Mouse (Mus musculus): Measurements from ENCODE around the gene AV320801. TPM values are rescaled to one million over a fixed set of nuclear protein-coding genes. Genes with fewer than 3 reads are reported as not detected.
"Not testable (repeated sequence)": the region's sequence is repeated elsewhere in the genome, so short reads cannot be mapped to it uniquely, and the experiment has no call there.

Gene AV320801
- polyA plus RNA-seq (2011; ENCODE audit: insufficient read length, low read depth, missing spikeins), result not detected in 2 replicates

DNA sequence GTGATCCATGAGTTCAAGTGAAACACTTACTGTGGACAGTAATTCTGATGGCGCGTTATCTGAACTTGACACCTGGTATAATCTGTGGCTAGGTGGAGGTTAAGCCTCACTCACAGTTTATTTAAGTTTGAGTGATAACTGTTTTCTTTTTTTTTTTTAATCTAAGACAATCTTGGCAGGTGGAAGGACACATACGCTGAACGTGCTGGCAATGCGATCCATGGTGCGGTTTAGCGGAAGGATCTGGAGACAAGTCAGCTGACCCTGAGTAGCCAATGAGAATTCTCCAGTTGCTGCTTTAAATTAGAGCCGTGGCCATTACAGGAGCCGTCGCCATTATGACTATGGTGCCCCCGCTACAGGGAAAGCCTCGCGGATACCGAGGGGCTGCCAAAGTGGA, at the start of gene AV320801:
AV320801 (plus strand) TSS at position 301 of the 400 bp plus-strand sequence.
- not testable (repeated sequence) for H3K27ac ChIP-seq (ENCODE audit: insufficient read depth, low read length); H3K4me1 ChIP-seq (ENCODE audit: control insufficient read depth, insufficient read depth, low read length); H3K4me3 ChIP-seq (ENCODE audit: insufficient read depth, low read length)

DNA sequence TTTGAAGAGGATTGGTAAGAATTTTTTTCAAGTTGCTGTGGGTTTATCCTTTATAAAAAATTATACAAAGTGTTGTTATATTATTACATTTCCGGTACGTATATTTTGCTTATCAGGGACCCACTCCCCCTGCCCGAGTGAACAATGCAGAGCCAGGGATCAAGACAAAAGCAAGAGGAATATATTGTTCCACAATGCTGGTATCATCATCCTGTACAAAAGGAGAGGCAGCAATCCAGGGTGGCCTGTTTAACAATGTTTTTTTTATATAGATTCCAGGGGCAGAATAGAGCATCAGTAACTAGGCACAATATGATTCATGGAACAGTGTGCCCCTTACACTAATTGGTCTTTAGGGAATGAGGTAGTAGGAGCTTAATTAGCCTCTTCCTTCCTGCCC, 30.2 kb upstream of the AV320801 start:
- H3K27ac ChIP-seq (ENCODE audit: insufficient read depth, low read length); H3K4me1 ChIP-seq (ENCODE audit: control insufficient read depth, insufficient read depth, low read length); H3K4me3 ChIP-seq (ENCODE audit: insufficient read depth, low read length): not testable (repeated sequence)

DNA sequence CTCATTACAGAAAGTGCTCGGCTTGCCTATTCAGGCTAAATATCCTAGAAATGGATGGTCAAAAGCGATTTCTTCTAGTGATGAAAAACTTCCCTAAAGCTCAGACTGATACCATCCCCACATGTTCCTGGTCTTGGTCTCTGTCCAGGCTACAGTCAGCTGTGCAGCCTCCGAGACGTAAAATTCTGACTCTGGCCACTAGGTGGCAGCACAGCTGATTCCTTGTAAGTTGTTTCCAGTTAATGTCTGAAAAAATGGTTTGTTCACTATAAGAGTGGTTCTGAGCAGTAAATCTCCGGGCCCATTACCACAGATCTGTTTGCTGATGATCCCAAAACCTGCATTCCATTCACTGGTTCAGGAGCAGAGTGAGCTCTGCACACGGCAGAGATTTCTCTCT, 12.5 kb upstream of the AV320801 start:
- not testable (repeated sequence) for H3K27ac ChIP-seq (ENCODE audit: insufficient read depth, low read length); H3K4me3 ChIP-seq (ENCODE audit: insufficient read depth, low read length); H3K4me1 ChIP-seq (ENCODE audit: control insufficient read depth, insufficient read depth, low read length)

DNA sequence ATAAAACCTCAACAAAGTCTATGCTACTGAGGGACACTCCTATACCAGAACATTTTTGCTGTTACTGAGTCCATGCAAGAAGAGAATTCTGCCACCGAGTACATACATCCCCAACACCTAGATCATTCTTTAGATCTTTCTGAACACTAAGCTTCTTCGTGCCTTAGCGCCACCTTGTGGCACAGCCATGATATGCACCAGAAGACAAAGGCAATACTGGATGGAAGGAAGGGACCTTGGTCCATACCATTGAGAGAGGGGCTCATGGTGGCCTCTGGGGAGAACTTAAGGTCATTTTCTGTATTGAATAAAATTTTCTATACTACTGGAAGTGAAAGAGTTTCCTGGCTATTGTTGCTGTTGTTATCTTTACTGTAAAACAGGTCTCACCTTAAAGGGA, 11.2 kb upstream of the AV320801 start:
- H3K27ac ChIP-seq (ENCODE audit: insufficient read depth, low read length); H3K4me1 ChIP-seq (ENCODE audit: control insufficient read depth, insufficient read depth, low read length); H3K4me3 ChIP-seq (ENCODE audit: insufficient read depth, low read length): not testable (repeated sequence)

Other genes starting within 250 kb of the AV320801 start
- gene Pramel3, start 192.3 kb upstream of the AV320801 start, polyA plus RNA-seq (2011; ENCODE audit: insufficient read length, low read depth, missing spikeins), result not detected in 2 replicates
- not detected in 2 replicates for gene Gm5128, start 121.3 kb upstream of the AV320801 start, polyA plus RNA-seq (2011; ENCODE audit: insufficient read length, low read depth, missing spikeins)
- not detected in 2 replicates for gene Gm7903, start 60.8 kb upstream of the AV320801 start, polyA plus RNA-seq (2011; ENCODE audit: insufficient read length, low read depth, missing spikeins)
- gene Nxf7, start 104.2 kb downstream of the AV320801 start, polyA plus RNA-seq (2011; ENCODE audit: insufficient read length, low read depth, missing spikeins), result not detected in 2 replicates
- not detected in 2 replicates for gene Prame, start 133.1 kb downstream of the AV320801 start, polyA plus RNA-seq (2011; ENCODE audit: insufficient read length, low read depth, missing spikeins)
- not detected in 2 replicates for gene Tcp11x2, start 199.2 kb downstream of the AV320801 start, polyA plus RNA-seq (2011; ENCODE audit: insufficient read length, low read depth, missing spikeins)
- gene Tmsb15a, start 230.7 kb downstream of the AV320801 start, polyA plus RNA-seq (2011; ENCODE audit: insufficient read length, low read depth, missing spikeins), result not detected in 2 replicates
- gene Armcx5, start 248.1 kb downstream of the AV320801 start, polyA plus RNA-seq (2011; ENCODE audit: insufficient read length, low read depth, missing spikeins), result 9.9 and 10.5 TPM in 2 replicates
- gene Gprasp1, start 248.1 kb downstream of the AV320801 start, polyA plus RNA-seq (2011; ENCODE audit: insufficient read length, low read depth, missing spikeins), result 40.1 and 47.5 TPM in 2 replicates

Measured in embryonic fibroblast, embryonic 13.5 days (primary cell).